Mouse (Mus musculus): ENCODE data around the gene Oprm1. TPM values are rescaled to one million over a fixed set of nuclear protein-coding genes. Genes with fewer than 3 reads are reported as not detected.
A peak's percentile ranks its signal among the peaks of the same experiment; 100 is the strongest.
"Not testable (repeated sequence)": the region's sequence is repeated elsewhere in the genome, so short reads cannot be mapped to it uniquely, and the experiment has no call there.

Oprm1 gene
- 1 to 10 TPM; 7.7 to 9.2 TPM for total RNA-seq (2021)

GRCm38 (mm10) chr10:6758206-6758605, at the start of gene Oprm1:
Gene Oprm1 (plus strand): TSS chr10:6758506.
- intact Hi-C loops (cut with DNase I): no loop called here
- DNase-seq: no peak

GRCm38 (mm10) chr10:6717181-6717948, 40.9 kb upstream of the Oprm1 start:
- no peak for DNase-seq
- intact Hi-C loops (cut with DNase I): no loop called here

GRCm38 (mm10) chr10:6723765-6724164, 34.5 kb upstream of the Oprm1 start:
- intact Hi-C loops (cut with DNase I): no loop called here
- no peak for DNase-seq

- intact Hi-C loops (cut with DNase I): no loop called here
- DNase-seq: no peak
These were observed 29.8 kb upstream of the Oprm1 start for GRCm38 (mm10) chr10:6728469-6728868.

- intact Hi-C loops (cut with DNase I): no loop called here
- no peak for DNase-seq
These were observed 4.9 kb upstream of the Oprm1 start for GRCm38 (mm10) chr10:6753375-6753774.

- no peak for DNase-seq
These were observed 3.0 kb downstream of the Oprm1 start, which contains the start of gene Gm10945 for GRCm38 (mm10) chr10:6761287-6761811. Gene Gm10945 (minus strand): TSS chr10:6761761.

GRCm38 (mm10) chr10:6788517-6789237, 30.4 kb downstream of the Oprm1 start:
- DNase-seq: peak; percentile 16
- intact Hi-C loops (cut with DNase I): loop anchor here (5.0 kb wide), 1 partner anchor 756 kb away; no protein-coding TSS in a partner anchor

More at GRCm38 (mm10) chr10:6761287-6761811, 3.0 kb downstream of the Oprm1 start, which contains the start of gene Gm10945:
- intact Hi-C loops (cut with DNase I): no loop called here

- intact Hi-C loops (cut with DNase I): loop anchor here (10.0 kb wide), 1 partner anchor 935 kb away; no protein-coding TSS in a partner anchor
- DNase-seq: no peak
These were observed 31.9 kb downstream of the Oprm1 start for GRCm38 (mm10) chr10:6790226-6790625.

- DNase-seq: no peak
- intact Hi-C loops (cut with DNase I): no loop called here
These were observed 62.3 kb downstream of the Oprm1 start for GRCm38 (mm10) chr10:6820626-6821025.

- intact Hi-C loops (cut with DNase I): no loop called here
- no peak for DNase-seq
These were observed 83.9 kb downstream of the Oprm1 start for GRCm38 (mm10) chr10:6842225-6842624.

GRCm38 (mm10) chr10:6846283-6846682, 88.0 kb downstream of the Oprm1 start:
- intact Hi-C loops (cut with DNase I): no loop called here
- DNase-seq: peak; percentile 5

- intact Hi-C loops (cut with DNase I): no loop called here
- peak; percentile 17 for DNase-seq
These were observed 90.0 kb downstream of the Oprm1 start for GRCm38 (mm10) chr10:6848162-6848754.

GRCm38 (mm10) chr10:6848834-6849233, 90.5 kb downstream of the Oprm1 start:
- intact Hi-C loops (cut with DNase I): no loop called here

GRCm38 (mm10) chr10:6855812-6856211, 97.5 kb downstream of the Oprm1 start:
- DNase-seq: no peak
- intact Hi-C loops (cut with DNase I): no loop called here

More at GRCm38 (mm10) chr10:6848834-6849233, 90.5 kb downstream of the Oprm1 start:
- no peak for DNase-seq

GRCm38 (mm10) chr10:6871418-6872072, 113.2 kb downstream of the Oprm1 start:
- intact Hi-C loops (cut with DNase I): no loop called here
- no peak for DNase-seq

- intact Hi-C loops (cut with DNase I): no loop called here
These were observed 115.6 kb downstream of the Oprm1 start for GRCm38 (mm10) chr10:6873917-6874316.

GRCm38 (mm10) chr10:6878276-6878881, 120.1 kb downstream of the Oprm1 start:
- DNase-seq: no peak

More at GRCm38 (mm10) chr10:6873917-6874316, 115.6 kb downstream of the Oprm1 start:
- no peak for DNase-seq

GRCm38 (mm10) chr10:6882041-6882440, 123.7 kb downstream of the Oprm1 start:
- intact Hi-C loops (cut with DNase I): loop anchor here (10.0 kb wide), 1 partner anchor 133 kb away; no protein-coding TSS in a partner anchor
- DNase-seq: not testable (repeated sequence)

More at GRCm38 (mm10) chr10:6878276-6878881, 120.1 kb downstream of the Oprm1 start:
- intact Hi-C loops (cut with DNase I): no loop called here

- no peak for DNase-seq
- intact Hi-C loops (cut with DNase I): loop anchor here (5.0 to 10.0 kb wide), 2 partner anchors 129 to 187 kb away; no protein-coding TSS in a partner anchor
These were observed 127.2 kb downstream of the Oprm1 start for GRCm38 (mm10) chr10:6885460-6885859.
